Mouse (Mus musculus): Measurements from ENCODE around the gene Ppp2r5e.

Gene Ppp2r5e

DNA sequence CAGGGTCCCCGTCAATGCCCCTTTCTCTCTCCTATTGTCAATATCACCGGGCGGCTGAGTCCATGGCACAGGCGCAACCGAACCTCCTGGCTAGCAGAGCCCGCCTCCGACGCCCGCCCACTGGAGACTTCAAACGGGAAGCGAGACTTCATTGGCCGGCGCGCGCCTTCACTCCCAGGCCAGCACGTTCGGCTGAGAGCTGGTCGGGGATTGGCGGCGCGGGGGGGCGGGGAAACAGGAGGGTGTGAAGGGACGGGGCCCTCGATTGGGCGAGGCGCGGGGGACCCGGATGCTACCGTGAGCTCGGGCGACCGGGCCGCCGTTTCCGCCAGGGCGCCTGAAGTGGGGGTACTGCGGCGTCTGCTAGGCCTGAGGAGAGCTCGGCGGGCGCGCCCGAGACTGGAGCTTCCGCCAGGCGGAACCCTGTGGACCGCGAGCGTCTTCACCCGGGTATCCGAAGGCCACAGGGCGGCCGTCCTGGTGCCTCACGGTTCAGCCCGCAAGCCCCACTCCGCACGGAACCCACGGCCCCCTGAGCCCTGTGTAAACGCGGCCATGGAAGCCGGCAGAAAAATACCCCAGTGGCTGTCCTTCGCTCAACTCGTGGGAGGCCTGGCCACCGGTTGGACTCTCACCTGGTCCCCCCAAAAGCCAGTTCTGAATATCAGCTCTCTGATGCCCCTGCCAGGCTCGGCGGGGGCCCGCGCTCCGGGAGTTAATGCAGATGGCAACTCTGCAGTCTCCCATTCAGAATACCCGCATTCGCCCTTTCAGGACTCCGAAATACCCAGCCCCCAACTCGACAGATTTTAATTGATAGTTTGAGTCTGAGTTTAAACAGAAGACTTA is at the start of gene Ppp2r5e:
Ppp2r5e (minus strand) TSS at position 92 of the 849 bp plus-strand sequence.
- H3K36me3 ChIP-seq (ENCODE audit: control insufficient read depth, insufficient read depth, low read length, poor library complexity, severe bottlenecking), result 0 out of 2 replicates have a peak, but pooled peaks cover 6% of the 10 kb centered on the region
- peak; percentile 98 for DNase-seq (ENCODE audit: low read depth, low spot score)
- no peaks in the 10 kb centered on the region for H3K27me3 ChIP-seq (ENCODE audit: control insufficient read depth, insufficient read depth, low read length, poor library complexity, severe bottlenecking)

DNA sequence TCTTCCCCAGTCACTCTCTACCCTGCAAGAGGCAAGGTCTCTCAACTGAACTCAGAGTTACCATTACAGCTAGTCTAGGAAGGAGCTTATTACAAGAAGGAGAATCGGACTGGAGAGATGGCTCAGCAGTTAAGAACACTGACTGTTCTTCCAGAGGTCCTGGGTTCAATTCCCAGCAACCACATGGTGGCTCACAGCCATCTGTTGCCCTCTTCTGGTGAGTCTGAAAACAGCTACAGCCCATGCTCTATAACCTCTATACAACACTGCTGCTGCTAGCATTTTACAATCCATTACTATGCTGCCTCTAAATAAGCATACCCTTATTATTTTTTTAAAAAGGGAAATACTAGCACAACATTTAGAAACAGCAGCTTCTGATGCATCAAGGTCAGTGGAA is 49.7 kb upstream of the Ppp2r5e start:
- H3K27me3 ChIP-seq (ENCODE audit: control insufficient read depth, insufficient read depth, low read length, poor library complexity, severe bottlenecking), result no peaks in the 10 kb centered on the region
- H3K36me3 ChIP-seq (ENCODE audit: control insufficient read depth, insufficient read depth, low read length, poor library complexity, severe bottlenecking), result no peaks in the 10 kb centered on the region
- peak; percentile 16 for DNase-seq (ENCODE audit: low read depth, low spot score)

DNA sequence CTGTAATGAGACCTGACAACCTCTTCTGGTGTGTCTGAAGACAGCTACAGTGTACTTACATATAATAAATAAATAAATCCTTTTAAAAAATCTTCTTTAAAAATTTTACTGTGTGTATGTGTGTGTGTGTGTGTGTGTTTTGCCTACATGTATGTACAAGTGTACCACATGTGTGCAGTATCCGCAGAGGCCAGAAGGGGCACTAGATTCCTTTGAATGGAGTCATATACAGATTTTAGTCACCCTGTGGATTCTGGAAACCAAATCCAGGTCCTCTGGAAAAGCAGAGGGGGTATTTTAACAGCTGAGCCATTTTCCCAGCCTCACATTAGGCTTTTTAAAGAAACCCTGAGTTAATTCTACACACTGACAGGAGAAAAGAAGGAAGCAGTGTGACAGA is 45.7 kb upstream of the Ppp2r5e start:
- peak; percentile 15 for DNase-seq (ENCODE audit: low read depth, low spot score)
- Histone ChIP-seq H3K36me3 (ENCODE audit: control insufficient read depth, insufficient read depth, low read length, poor library complexity, severe bottlenecking) (no peaks in the 10 kb centered on the region), H3K27me3 (ENCODE audit: control insufficient read depth, insufficient read depth, low read length, poor library complexity, severe bottlenecking) (no peaks in the 10 kb centered on the region)

GRCm38 (mm10) chr12:75638345-75638744 is 42.3 kb upstream of the Ppp2r5e start:
- DNase-seq (ENCODE audit: low read depth, low spot score), result no peak
- no peaks in the 10 kb centered on the region for H3K27me3 ChIP-seq (ENCODE audit: control insufficient read depth, insufficient read depth, low read length, poor library complexity, severe bottlenecking)
- no peaks in the 10 kb centered on the region for H3K36me3 ChIP-seq (ENCODE audit: control insufficient read depth, insufficient read depth, low read length, poor library complexity, severe bottlenecking)

DNA sequence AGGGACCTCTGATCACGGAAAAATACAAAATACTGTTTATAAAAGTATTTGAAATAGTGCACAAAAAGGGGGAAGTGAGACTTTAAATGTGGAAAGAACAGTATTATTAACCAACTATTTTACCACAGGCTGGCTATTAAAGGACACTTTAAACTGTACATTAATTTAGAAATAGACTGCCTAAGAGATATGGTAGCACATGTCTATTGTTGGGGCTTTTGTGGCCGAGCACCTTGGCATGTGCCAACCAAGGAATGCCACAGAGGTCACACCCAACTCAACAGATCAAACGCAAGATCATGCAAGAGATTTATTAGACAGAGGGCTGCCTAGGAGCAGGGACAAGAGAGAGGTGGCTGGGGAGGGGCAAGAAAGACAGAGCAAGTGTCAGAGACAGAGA is 41.1 kb upstream of the Ppp2r5e start:
- H3K27me3 ChIP-seq (ENCODE audit: control insufficient read depth, insufficient read depth, low read length, poor library complexity, severe bottlenecking), result no peaks in the 10 kb centered on the region
- DNase-seq (ENCODE audit: low read depth, low spot score), result no peak
- 0 out of 2 replicates have a peak, but pooled peaks cover under 1% of the 10 kb centered on the region for H3K36me3 ChIP-seq (ENCODE audit: control insufficient read depth, insufficient read depth, low read length, poor library complexity, severe bottlenecking)

DNA sequence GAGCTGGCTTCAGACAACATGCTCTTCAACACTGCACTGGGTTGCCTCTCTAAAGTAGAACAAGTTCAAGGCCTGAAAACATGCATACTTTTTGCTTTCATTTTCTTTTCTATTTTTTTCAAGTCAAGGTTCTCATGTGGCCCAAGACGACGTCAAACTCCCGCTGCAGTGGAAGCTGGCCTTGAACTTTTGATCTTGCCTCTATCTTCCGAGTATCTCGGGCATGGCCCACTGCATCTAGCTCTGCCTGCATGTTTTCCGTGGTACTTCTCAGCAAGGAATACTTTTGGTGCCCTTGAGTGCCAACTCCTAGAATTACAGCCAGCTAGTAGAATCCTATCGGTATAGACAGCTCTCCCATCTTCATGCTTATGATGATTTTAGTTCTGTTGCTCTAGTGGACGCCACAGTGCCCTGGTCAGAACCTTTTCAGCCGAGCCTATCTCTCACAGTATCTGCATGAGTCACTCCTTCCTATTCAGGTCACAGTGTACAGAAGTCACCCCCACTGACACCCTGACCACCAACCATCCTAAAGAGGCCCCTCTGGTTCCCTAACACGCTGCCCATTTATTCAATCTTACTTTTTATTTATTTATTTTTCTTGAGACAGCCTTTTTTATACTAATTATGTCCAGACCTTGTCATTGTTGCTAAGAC is 39.9 kb upstream of the Ppp2r5e start:
- Histone ChIP-seq H3K36me3 (ENCODE audit: control insufficient read depth, insufficient read depth, low read length, poor library complexity, severe bottlenecking) (0 out of 2 replicates have a peak, but pooled peaks cover 2% of the 10 kb centered on the region), H3K27me3 (ENCODE audit: control insufficient read depth, insufficient read depth, low read length, poor library complexity, severe bottlenecking) (no peaks in the 10 kb centered on the region)
- DNase-seq (ENCODE audit: low read depth, low spot score), result no peak

- DNase-seq (ENCODE audit: low read depth, low spot score), result no peak
- H3K27me3 ChIP-seq (ENCODE audit: control insufficient read depth, insufficient read depth, low read length, poor library complexity, severe bottlenecking), result no peaks in the 10 kb centered on the region
- 0 out of 2 replicates have a peak, but pooled peaks cover 2% of the 10 kb centered on the region for H3K36me3 ChIP-seq (ENCODE audit: control insufficient read depth, insufficient read depth, low read length, poor library complexity, severe bottlenecking)
Observed at GRCm38 (mm10) chr12:75629618-75630017, 33.6 kb upstream of the Ppp2r5e start.

DNA sequence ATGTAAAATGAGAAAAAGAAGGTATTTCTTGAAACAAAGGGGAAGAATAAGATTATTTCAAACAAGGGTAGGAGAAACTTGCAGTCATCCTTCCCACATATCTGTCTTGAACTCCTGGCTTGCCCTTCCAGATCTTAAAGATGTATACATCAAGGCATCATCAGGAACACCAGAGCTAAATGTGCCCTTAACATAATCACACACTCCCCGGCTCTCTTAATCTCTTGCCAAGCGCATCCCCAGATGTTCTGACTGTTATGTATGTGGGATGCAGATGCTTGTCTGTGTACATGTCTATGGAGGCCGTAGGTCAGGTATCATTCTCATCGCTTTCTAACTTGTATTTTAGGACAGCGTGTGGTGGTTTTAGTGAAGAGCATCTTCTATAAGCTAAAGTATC is 27.2 kb upstream of the Ppp2r5e start:
- H3K36me3 ChIP-seq (ENCODE audit: control insufficient read depth, insufficient read depth, low read length, poor library complexity, severe bottlenecking), result no peaks in the 10 kb centered on the region

GRCm38 (mm10) chr12:75622835-75623234 is 26.8 kb upstream of the Ppp2r5e start:
- no peak for DNase-seq (ENCODE audit: low read depth, low spot score)
- Histone ChIP-seq H3K27me3 (ENCODE audit: control insufficient read depth, insufficient read depth, low read length, poor library complexity, severe bottlenecking) (no peaks in the 10 kb centered on the region), H3K36me3 (ENCODE audit: control insufficient read depth, insufficient read depth, low read length, poor library complexity, severe bottlenecking) (no peaks in the 10 kb centered on the region)

More for the DNA sequence above, 27.2 kb upstream of the Ppp2r5e start:
- DNase-seq (ENCODE audit: low read depth, low spot score), result no peak
- H3K27me3 ChIP-seq (ENCODE audit: control insufficient read depth, insufficient read depth, low read length, poor library complexity, severe bottlenecking), result no peaks in the 10 kb centered on the region

- Histone ChIP-seq H3K36me3 (ENCODE audit: control insufficient read depth, insufficient read depth, low read length, poor library complexity, severe bottlenecking) (no peaks in the 10 kb centered on the region), H3K27me3 (ENCODE audit: control insufficient read depth, insufficient read depth, low read length, poor library complexity, severe bottlenecking) (no peaks in the 10 kb centered on the region)
- no peak for DNase-seq (ENCODE audit: low read depth, low spot score)
Observed at GRCm38 (mm10) chr12:75616841-75617240, 20.8 kb upstream of the Ppp2r5e start.

DNA sequence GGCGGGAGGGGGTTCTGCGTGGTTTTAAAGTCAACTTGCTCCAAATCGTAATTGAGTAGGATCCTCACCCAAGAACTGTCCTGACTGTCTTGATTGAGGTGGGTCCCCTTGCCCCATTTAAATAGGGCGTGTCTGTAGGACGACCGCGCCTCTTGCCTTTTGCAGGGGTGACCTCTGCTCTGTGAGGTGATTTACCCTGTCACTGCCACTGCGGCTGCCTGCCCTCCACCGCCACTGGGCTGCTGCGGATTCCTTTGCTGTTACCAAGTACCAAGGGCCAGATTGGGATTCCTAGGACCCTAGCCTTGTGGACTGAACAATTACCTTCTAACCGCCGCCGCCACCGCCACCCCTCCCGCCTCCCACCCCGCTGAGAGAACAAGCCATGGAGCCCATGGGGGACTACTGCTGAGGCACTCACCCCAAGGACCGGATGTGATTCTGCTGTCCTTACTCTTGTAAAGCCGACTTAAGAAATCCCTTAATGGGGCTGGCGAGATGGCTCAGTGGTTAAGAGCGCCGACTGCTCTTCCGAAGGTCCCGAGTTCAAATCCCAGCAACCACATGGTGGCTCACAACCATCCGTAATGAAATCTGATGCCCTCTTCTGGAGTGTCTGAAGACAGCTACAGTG is 20.2 kb upstream of the Ppp2r5e start:
- H3K36me3 ChIP-seq (ENCODE audit: control insufficient read depth, insufficient read depth, low read length, poor library complexity, severe bottlenecking), result no peaks in the 10 kb centered on the region
- peak; percentile 9 for DNase-seq (ENCODE audit: low read depth, low spot score)
- no peaks in the 10 kb centered on the region for H3K27me3 ChIP-seq (ENCODE audit: control insufficient read depth, insufficient read depth, low read length, poor library complexity, severe bottlenecking)

GRCm38 (mm10) chr12:75615556-75615955 is 19.5 kb upstream of the Ppp2r5e start:
- no peaks in the 10 kb centered on the region for H3K36me3 ChIP-seq (ENCODE audit: control insufficient read depth, insufficient read depth, low read length, poor library complexity, severe bottlenecking)
- H3K27me3 ChIP-seq (ENCODE audit: control insufficient read depth, insufficient read depth, low read length, poor library complexity, severe bottlenecking), result no peaks in the 10 kb centered on the region
- no peak for DNase-seq (ENCODE audit: low read depth, low spot score)

GRCm38 (mm10) chr12:75612711-75613110 is 16.7 kb upstream of the Ppp2r5e start:
- DNase-seq (ENCODE audit: low read depth, low spot score), result no peak
- H3K36me3 ChIP-seq (ENCODE audit: control insufficient read depth, insufficient read depth, low read length, poor library complexity, severe bottlenecking), result no peaks in the 10 kb centered on the region
- no peaks in the 10 kb centered on the region for H3K27me3 ChIP-seq (ENCODE audit: control insufficient read depth, insufficient read depth, low read length, poor library complexity, severe bottlenecking)

DNA sequence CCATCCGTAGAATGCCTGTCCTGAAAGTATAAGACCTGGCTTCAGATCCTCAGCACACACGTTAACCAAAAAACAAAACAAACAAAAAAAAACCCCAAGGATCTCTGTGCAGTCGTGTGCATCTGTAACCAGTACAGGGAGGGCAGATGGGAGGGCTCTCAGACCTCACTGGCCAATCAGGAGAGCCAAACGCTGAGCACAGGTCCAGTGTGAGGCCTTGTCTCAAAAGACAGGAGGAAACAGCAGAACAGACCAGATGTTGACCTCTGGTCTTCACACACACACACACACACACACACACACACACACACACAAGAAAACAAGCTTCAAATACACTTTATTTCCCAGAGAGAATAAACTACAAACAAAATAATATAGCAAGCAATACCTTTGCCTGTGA is 3.4 kb upstream of the Ppp2r5e start:
- H3K36me3 ChIP-seq (ENCODE audit: control insufficient read depth, insufficient read depth, low read length, poor library complexity, severe bottlenecking), result no peaks in the 10 kb centered on the region
- peak; percentile 15 for DNase-seq (ENCODE audit: low read depth, low spot score)
- no peaks in the 10 kb centered on the region for H3K27me3 ChIP-seq (ENCODE audit: control insufficient read depth, insufficient read depth, low read length, poor library complexity, severe bottlenecking)

DNA sequence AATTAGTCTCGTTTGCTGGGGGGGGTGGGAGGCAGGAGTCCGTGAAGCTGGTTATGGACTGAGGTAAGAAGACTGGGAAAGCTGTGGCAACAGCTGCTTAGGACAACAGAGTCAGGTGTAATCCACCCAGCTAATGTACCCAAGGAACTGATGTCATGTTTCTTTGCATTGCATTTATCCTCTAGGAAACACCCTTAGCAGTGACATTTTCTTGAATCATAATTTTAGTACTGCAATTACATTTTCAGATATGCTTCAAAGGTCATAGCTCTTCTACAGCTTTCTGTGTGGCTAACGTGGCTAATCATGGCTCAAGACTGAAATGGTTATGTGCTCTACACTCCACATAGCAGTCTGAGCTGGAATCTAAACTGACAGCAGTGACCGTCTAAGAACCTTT is 2.9 kb upstream of the Ppp2r5e start:
- Histone ChIP-seq H3K27me3 (ENCODE audit: control insufficient read depth, insufficient read depth, low read length, poor library complexity, severe bottlenecking) (no peaks in the 10 kb centered on the region), H3K36me3 (ENCODE audit: control insufficient read depth, insufficient read depth, low read length, poor library complexity, severe bottlenecking) (no peaks in the 10 kb centered on the region)
- DNase-seq (ENCODE audit: low read depth, low spot score), result no peak
